Mouse (Mus musculus) midbrain, embryonic 11.5 days (tissue): Measurements from ENCODE around the gene Smad3. TPM values are rescaled to one million over a fixed set of nuclear protein-coding genes. Genes with fewer than 3 reads are reported as not detected.

ENCODE experiments used
- ATAC-seq: fragments of 200-750 bp; cut with Nextera tagmentation; 2 replicates; pipeline ENCODE4 v1.8.0; 2017; ENCODE audit warnings: moderate TSS enrichment, moderate library complexity; ENCODE audit not compliant: low FRiP score
- DNase-seq: peaks from one replicate; pipeline ENCODE4 v3.0.0; 2015; ENCODE audit warnings: low spot score; ENCODE audit errors: missing footprints
- H3K27ac ChIP-seq: fragments of 300-500 bp; sonication (generic); 2 replicates; pipeline ENCODE4 v1.5.1; 2014; ENCODE audit warnings: low read depth, low read length
- H3K27me3 ChIP-seq: fragments of 300-500 bp; sonication (generic); 2 replicates; pipeline ENCODE4 v1.6.1; 2014; ENCODE audit warnings: mild to moderate bottlenecking, low read length, moderate library complexity, mixed read lengths; ENCODE audit not compliant: control insufficient read depth, insufficient read depth
- H3K36me3 ChIP-seq: fragments of 300-500 bp; sonication (generic); 2 replicates; pipeline ENCODE4 v1.6.1; 2014; ENCODE audit warnings: mild to moderate bottlenecking, low read length, moderate library complexity, mixed read lengths; ENCODE audit not compliant: control insufficient read depth, insufficient read depth
- H3K4me1 ChIP-seq: fragments of 300-500 bp; sonication (generic); 2 replicates; pipeline ENCODE4 v1.6.1; 2014; ENCODE audit warnings: low read length; ENCODE audit not compliant: control insufficient read depth, insufficient read depth
- H3K4me2 ChIP-seq: fragments of 300-500 bp; sonication (generic); 2 replicates; pipeline ENCODE4 v1.6.1; 2014; ENCODE audit warnings: mild to moderate bottlenecking, moderate library complexity
- H3K4me3 ChIP-seq: fragments of 300-500 bp; sonication (generic); 2 replicates; pipeline ENCODE4 v1.5.1; 2014; ENCODE audit warnings: low read depth, low read length
- H3K9ac ChIP-seq: fragments of 300-500 bp; sonication (generic); 2 replicates; pipeline ENCODE4 v1.6.1; 2014; ENCODE audit warnings: low read length
- H3K9me3 ChIP-seq: fragments of 300-500 bp; sonication (generic); 2 replicates; pipeline ENCODE4 v1.6.1; 2016; ENCODE audit warnings: low read length; ENCODE audit not compliant: control insufficient read depth
- WGBS: fragments of 180-500 bp; shearing (Covaris S2); extraction: QIAGEN DNeasy Blood & Tissue Kit; methylation state at CpG from one replicate; pipeline ENCODE4 v1.1.7; 2014; 5-methylcytosine and 5-hydroxymethylcytosine counted together
- polyA plus RNA-seq: library from polyadenylated mRNA; unstranded; fragments of >200 nt; fragmentation: Nextera tagmentation; extraction: Ambion mirVana; gene quantifications from 2 replicates; pipeline ENCODE4 v1.2.1, GENCODE M21; 2014

The Smad3 gene
- polyA plus RNA-seq, 1 experiment from 2014 or later, result 16.5 TPM

GRCm38 (mm10) chr9:63743775-63744174 is 14.0 kb downstream of the Smad3 start:
- H3K9ac ChIP-seq, result no peak overlapping the region
- ATAC-seq, result no peak
- 93% methylated on average over 11 of the region's 11 CpGs for WGBS

GRCm38 (mm10) chr9:63742887-63743660 is 14.7 kb downstream of the Smad3 start:
- H3K9me3 ChIP-seq, result no peaks in the 10 kb centered on the region
- no peak overlapping the region for H3K9ac ChIP-seq
- WGBS, result 47% methylated on average over 12 of the region's 13 CpGs
- H3K36me3 ChIP-seq, result no peaks in the 10 kb centered on the region
- DNase-seq (no peak), ATAC-seq (no peak)
- no peak overlapping the region for H3K27ac ChIP-seq
- peaks cover 31% of the 10 kb centered on the region for H3K4me1 ChIP-seq
- H3K4me3 ChIP-seq, result no peak overlapping the region
- no peak overlapping the region for H3K4me2 ChIP-seq
- no peaks in the 10 kb centered on the region for H3K27me3 ChIP-seq

More at GRCm38 (mm10) chr9:63743775-63744174, 14.0 kb downstream of the Smad3 start:
- Histone ChIP-seq H3K4me3 (no peak overlapping the region), H3K27ac (no peak overlapping the region), H3K4me2 (no peak overlapping the region), H3K36me3 (no peaks in the 10 kb centered on the region), H3K9me3 (no peaks in the 10 kb centered on the region), H3K27me3 (no peaks in the 10 kb centered on the region), H3K4me1 (peaks cover 32% of the 10 kb centered on the region)
- no peak for DNase-seq

GRCm38 (mm10) chr9:63742318-63742717 is 15.5 kb downstream of the Smad3 start:
- WGBS, result 69% methylated on average over 3 of the region's 3 CpGs
- Histone ChIP-seq H3K4me3 (no peak overlapping the region), H3K36me3 (no peaks in the 10 kb centered on the region), H3K27me3 (no peaks in the 10 kb centered on the region), H3K9ac (no peak overlapping the region; the same call in 1 of the 2 replicates), H3K4me2 (no peak overlapping the region), H3K4me1 (peaks cover 28% of the 10 kb centered on the region), H3K27ac (no peak overlapping the region), H3K9me3 (no peaks in the 10 kb centered on the region)
- DNase-seq (no peak), ATAC-seq (no peak)

GRCm38 (mm10) chr9:63741792-63742191 is 16.0 kb downstream of the Smad3 start:
- Histone ChIP-seq H3K27ac (no peak overlapping the region), H3K4me1 (peaks cover 28% of the 10 kb centered on the region), H3K4me3 (no peak overlapping the region), H3K9ac (no peak overlapping the region; the same call in 1 of the 2 replicates), H3K9me3 (no peaks in the 10 kb centered on the region), H3K27me3 (no peaks in the 10 kb centered on the region), H3K4me2 (no peak overlapping the region), H3K36me3 (no peaks in the 10 kb centered on the region)
- ATAC-seq (no peak), DNase-seq (no peak)
- 80% methylated on average over 6 of the region's 6 CpGs for WGBS

GRCm38 (mm10) chr9:63740320-63740841 is 17.4 kb downstream of the Smad3 start:
- DNase-seq (no peak), ATAC-seq (no peak)
- Histone ChIP-seq H3K4me2 (no peak overlapping the region), H3K36me3 (no peaks in the 10 kb centered on the region), H3K4me1 (peaks cover 19% of the 10 kb centered on the region), H3K4me3 (no peak overlapping the region), H3K27ac (no peak overlapping the region), H3K27me3 (no peaks in the 10 kb centered on the region), H3K9me3 (no peaks in the 10 kb centered on the region), H3K9ac (no peak overlapping the region)
- 86% methylated on average over 10 of the region's 10 CpGs for WGBS

- no peaks in the 10 kb centered on the region for H3K36me3 ChIP-seq
- no peak overlapping the region for H3K9ac ChIP-seq
- H3K27me3 ChIP-seq, result no peaks in the 10 kb centered on the region
- no peak for ATAC-seq
- 88% methylated on average over 11 of the region's 11 CpGs for WGBS
- H3K9me3 ChIP-seq, result no peaks in the 10 kb centered on the region
- no peak overlapping the region for H3K27ac ChIP-seq
- no peak for DNase-seq
- H3K4me1 ChIP-seq, result peaks cover 18% of the 10 kb centered on the region
- H3K4me2 ChIP-seq, result no peak overlapping the region
- H3K4me3 ChIP-seq, result no peak overlapping the region
Observed at GRCm38 (mm10) chr9:63738830-63739229, 19.0 kb downstream of the Smad3 start.

- Histone ChIP-seq H3K27me3 (no peaks in the 10 kb centered on the region), H3K36me3 (no peaks in the 10 kb centered on the region), H3K9ac (no peak overlapping the region), H3K4me1 (peaks cover 14% of the 10 kb centered on the region), H3K4me2 (no peak overlapping the region), H3K27ac (no peak overlapping the region), H3K9me3 (no peaks in the 10 kb centered on the region), H3K4me3 (no peak overlapping the region)
- no peak for DNase-seq
- no peak for ATAC-seq
- WGBS, result 92% methylated on average over 12 of the region's 12 CpGs
Observed at GRCm38 (mm10) chr9:63738086-63738701, 19.6 kb downstream of the Smad3 start.

GRCm38 (mm10) chr9:63737426-63737931 is 20.3 kb downstream of the Smad3 start:
- H3K4me1 ChIP-seq, result peaks cover 8% of the 10 kb centered on the region; the same call in 1 of the 2 replicates
- ATAC-seq, result no peak

GRCm38 (mm10) chr9:63734261-63734660 is 23.5 kb downstream of the Smad3 start:
- DNase-seq (no peak), ATAC-seq (no peak)
- Histone ChIP-seq H3K4me1 (peaks cover 5% of the 10 kb centered on the region; the same call in 1 of the 2 replicates), H3K27me3 (no peaks in the 10 kb centered on the region), H3K4me3 (no peak overlapping the region), H3K36me3 (no peaks in the 10 kb centered on the region), H3K4me2 (no peak overlapping the region), H3K9ac (no peak overlapping the region), H3K27ac (no peak overlapping the region), H3K9me3 (no peaks in the 10 kb centered on the region)
- 94% methylated on average over 8 of the region's 8 CpGs for WGBS

More at GRCm38 (mm10) chr9:63737426-63737931, 20.3 kb downstream of the Smad3 start:
- Histone ChIP-seq H3K4me2 (no peak overlapping the region), H3K4me3 (no peak overlapping the region), H3K27ac (no peak overlapping the region), H3K27me3 (no peaks in the 10 kb centered on the region), H3K36me3 (no peaks in the 10 kb centered on the region), H3K9ac (no peak overlapping the region), H3K9me3 (no peaks in the 10 kb centered on the region)
- no peak for DNase-seq
- 77% methylated on average over 9 of the region's 9 CpGs for WGBS
